Comparison of ENCODE assay signal across 12 mouse cellular contexts in genomic region chr11:54972049-54972723, GRCm38 (mm10). TPM values are rescaled to one million over a fixed set of nuclear protein-coding genes. Genes with fewer than 3 reads are reported as not detected.
A peak's percentile ranks its signal among the peaks of the same experiment; 100 is the strongest.
DNase-seq lines count a peak whose midpoint lies in the region; ATAC-seq lines count a peak whose summit lies in the region.
"Had no signal": no experiment of that assay in that cellular context is flagged by ENCODE, and none has a peak within 500 bp of the region (broad histone marks: within the 10 kb centered on the region; RNA-seq: fewer than 3 reads in every experiment).

No protein-coding gene starts in this region.

- intact Hi-C loops in left cerebral cortex, postnatal 25 days (cut with DNase I), result no loop called here

- no peak overlapping the region for H3K27ac ChIP-seq in midbrain, embryonic 11.5 days (ENCODE audit: low read depth, low read length)
- H3K27ac ChIP-seq in midbrain, embryonic 13.5 days, result no peak overlapping the region
- H3K27ac ChIP-seq in forebrain, embryonic 10.5 days, result no peak overlapping the region
- H3K27ac ChIP-seq: forebrain, embryonic 13.5 days; hindbrain, embryonic 14.5 days; limb, embryonic 15.5 days had no signal

- no peaks in the 10 kb centered on the region for H3K4me1 ChIP-seq in midbrain, embryonic 11.5 days (ENCODE audit: control insufficient read depth, insufficient read depth, low read length)
- peaks cover 10% of the 10 kb centered on the region for H3K4me1 ChIP-seq in midbrain, embryonic 13.5 days (replicated peaks)
- peaks cover 14% of the 10 kb centered on the region for H3K4me1 ChIP-seq in forebrain, embryonic 10.5 days

- H3K36me3 ChIP-seq in midbrain, embryonic 11.5 days (ENCODE audit: control insufficient read depth, insufficient read depth, low read length), result no peaks in the 10 kb centered on the region
- no peaks in the 10 kb centered on the region for H3K36me3 ChIP-seq in midbrain, embryonic 13.5 days
- no peaks in the 10 kb centered on the region for H3K36me3 ChIP-seq in forebrain, embryonic 10.5 days (replicated peaks)
- H3K36me3 ChIP-seq: limb, embryonic 15.5 days had no signal

- H3K4me3 ChIP-seq in midbrain, embryonic 11.5 days (ENCODE audit: low read depth, low read length), result no peak overlapping the region
- no peak overlapping the region for H3K4me3 ChIP-seq in midbrain, embryonic 13.5 days (replicated peaks)
- no peak overlapping the region for H3K4me3 ChIP-seq in forebrain, embryonic 10.5 days
- H3K4me3 ChIP-seq: forebrain, embryonic 13.5 days; limb, embryonic 15.5 days had no signal

- 66% methylated on average over 4 of the region's 4 CpGs for WGBS in midbrain, embryonic 11.5 days
- WGBS in midbrain, embryonic 13.5 days, result 59% methylated on average over 4 of the region's 4 CpGs
- 64% methylated on average over 4 of the region's 4 CpGs for WGBS in forebrain, embryonic 10.5 days

- H3K27me3 ChIP-seq in midbrain, embryonic 11.5 days (ENCODE audit: control insufficient read depth, insufficient read depth, low read length), result no peaks in the 10 kb centered on the region
- H3K27me3 ChIP-seq in midbrain, embryonic 13.5 days, result no peaks in the 10 kb centered on the region
- no peaks in the 10 kb centered on the region for H3K27me3 ChIP-seq in forebrain, embryonic 10.5 days (ENCODE audit: poor library complexity, severe bottlenecking)
- H3K27me3 ChIP-seq: forebrain, embryonic 13.5 days; limb, embryonic 15.5 days had no signal

- H3K9me3 ChIP-seq in midbrain, embryonic 11.5 days (ENCODE audit: control insufficient read depth, low read length), result no peaks in the 10 kb centered on the region
- H3K9me3 ChIP-seq in midbrain, embryonic 13.5 days, result peaks cover 4% of the 10 kb centered on the region; the same call in 1 of the 2 replicates
- no peaks in the 10 kb centered on the region for H3K9me3 ChIP-seq in forebrain, embryonic 10.5 days
- H3K9me3 ChIP-seq: forebrain, embryonic 13.5 days; limb, embryonic 15.5 days had no signal

- no peak overlapping the region for H3K9ac ChIP-seq in midbrain, embryonic 11.5 days (ENCODE audit: low read length)
- H3K9ac ChIP-seq in midbrain, embryonic 13.5 days (replicated peaks), result no peak overlapping the region
- H3K9ac ChIP-seq: forebrain, embryonic 13.5 days; hindbrain, embryonic 14.5 days; limb, embryonic 15.5 days had no signal

- H3K4me2 ChIP-seq in midbrain, embryonic 11.5 days, result no peak overlapping the region
- no peak overlapping the region for H3K4me2 ChIP-seq in midbrain, embryonic 13.5 days (replicated peaks)
- H3K4me2 ChIP-seq: forebrain, embryonic 13.5 days; hindbrain, embryonic 14.5 days; limb, embryonic 15.5 days had no signal

- peak; percentile 53 for DNase-seq in midbrain, embryonic 11.5 days (ENCODE audit: low spot score, missing footprints)
- DNase-seq in adipocyte (ENCODE audit: low spot score), result peak; percentile 45
- peak; percentile 60 for DNase-seq in thymus, postnatal 4 days
- DNase-seq in adrenal gland, adult 18-20 months (ENCODE audit: low spot score in 2 of 2), result no peak
- DNase-seq in left cerebral cortex, postnatal 25 days (ENCODE audit: low spot score in 2 of 2), result no peak
- no peak for DNase-seq in forebrain, embryonic 10.5 days (ENCODE audit: extremely low spot score, low spot score)
- DNase-seq: adrenal gland, postnatal 36 days had no signal

- no peak for ATAC-seq in midbrain, embryonic 11.5 days (ENCODE audit: low FRiP score)
- no peak for ATAC-seq in midbrain, embryonic 13.5 days
- ATAC-seq in megakaryocyte progenitor cell, adult 5-6 weeks (replicated peaks; ENCODE audit: poor library complexity), result peak; percentile 32; the same call in 1 of the 2 replicates
- ATAC-seq: forebrain, embryonic 13.5 days had no signal

RNA-seq across cellular contexts. Expression of gene Tnip1, which starts 9.5 kb away (rescaled TPM):
- polyA plus RNA-seq in midbrain, embryonic 11.5 days (2014; fragmentation: Nextera tagmentation; extraction: Ambion mirVana), result 8.9 and 9.9 TPM in 2 replicates
- 13.4 and 14.4 TPM in 2 replicates for polyA plus RNA-seq in midbrain, embryonic 13.5 days (2015; fragmentation: Nextera tagmentation; extraction: Ambion mirVana)
- 27.6 and 31.8 TPM in 2 replicates for total RNA-seq in megakaryocyte progenitor cell, adult 5-6 weeks (2015)
- 33.8 and 38.6 TPM in 2 replicates for total RNA-seq in megakaryocyte progenitor cell, adult 5-6 weeks (2017)
- total RNA-seq in adrenal gland, adult 18-20 months (2021), result 10 to 100 TPM; 63.7 to 85.8 TPM
- 10 to 100 TPM; 36.4 to 40.0 TPM for total RNA-seq in left cerebral cortex, postnatal 25 days (2021)
- polyA plus RNA-seq in forebrain, embryonic 10.5 days (2016; fragmentation: Nextera tagmentation; extraction: Ambion mirVana), result 8.8 and 10.0 TPM in 2 replicates

Comparison
In these comparisons a context has a peak if more than half of its experiments do, and no peak if none do; other contexts are left out.
1. DNase-seq: peak in midbrain, embryonic 11.5 days (single experiment), adipocyte (single experiment) and thymus, postnatal 4 days (single experiment); none in adrenal gland, adult 18-20 months (0 of 2), left cerebral cortex, postnatal 25 days (0 of 2) and forebrain, embryonic 10.5 days (single experiment).